Mouse (Mus musculus): ENCODE measurements around the gene Gm10803. TPM values are rescaled to one million over a fixed set of nuclear protein-coding genes. Genes with fewer than 3 reads are reported as not detected.
"Not testable (repeated sequence)": the region's sequence is repeated elsewhere in the genome, so short reads cannot be mapped to it uniquely, and the experiment has no call there.

Gm10803 gene
- not detected in 2 replicates for polyA plus RNA-seq (2016; fragmentation: Nextera tagmentation; extraction: Ambion mirVana)

DNA sequence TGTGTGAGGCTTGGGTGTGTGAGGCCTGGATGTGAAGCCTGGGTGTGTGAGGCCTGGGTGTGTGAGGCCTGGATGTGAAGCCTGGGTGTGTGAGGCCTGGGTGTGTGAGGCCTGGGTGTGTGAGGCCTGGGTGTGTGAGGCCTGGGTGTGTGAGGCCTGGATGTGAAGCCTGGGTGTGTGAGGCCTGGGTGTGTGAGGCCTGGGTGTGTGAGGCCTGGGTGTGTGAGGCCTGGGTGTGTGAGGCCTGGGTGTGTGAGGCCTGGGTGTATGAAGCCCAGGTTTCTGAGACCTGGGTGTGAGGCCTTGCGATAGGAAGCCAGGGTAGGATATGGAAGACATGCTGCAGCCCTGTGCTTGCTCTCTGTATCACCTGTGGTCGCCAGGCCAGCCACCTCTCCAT lies at the start of gene Gm10803:
Gene Gm10803, plus strand, starts transcription at position 301 of the 400 bp plus-strand sequence.
- peaks cover 10% of the 10 kb centered on the region for H3K4me1 ChIP-seq
- H3K36me3 ChIP-seq (replicated peaks); H3K27ac ChIP-seq; H3K9me3 ChIP-seq; H3K4me3 ChIP-seq; H3K27me3 ChIP-seq (ENCODE audit: poor library complexity, severe bottlenecking); DNase-seq (ENCODE audit: extremely low spot score, low spot score): not testable (repeated sequence)
- 87% methylated on average over 2 of the region's 2 CpGs for WGBS

DNA sequence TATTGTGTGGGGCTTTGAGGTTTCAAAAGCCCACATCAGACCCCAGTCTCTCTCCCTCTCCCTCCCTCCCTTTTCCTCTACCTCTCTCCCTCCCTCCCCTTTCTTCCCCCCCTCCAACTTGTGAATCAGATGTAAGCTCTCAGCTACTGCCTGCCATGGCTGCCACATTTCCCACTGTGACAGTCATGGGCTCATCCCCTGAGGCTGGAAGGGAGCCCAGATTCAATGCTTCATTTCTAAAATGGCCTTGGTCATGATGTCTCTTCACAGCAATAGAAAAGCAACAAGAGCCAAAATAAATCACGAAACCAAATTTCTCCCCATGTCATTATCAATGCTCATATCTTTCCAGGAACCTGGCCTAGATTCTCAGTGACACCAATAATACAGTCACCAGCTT lies 49.5 kb upstream of the Gm10803 start:
- no peak overlapping the region for H3K27ac ChIP-seq
- DNase-seq (ENCODE audit: extremely low spot score, low spot score), result no peak
- WGBS, result 94% methylated on average over 1 of the region's 1 CpGs
- no peaks in the 10 kb centered on the region for H3K36me3 ChIP-seq (replicated peaks)
- peaks cover 5% of the 10 kb centered on the region; the same call in 1 of the 2 replicates for H3K4me1 ChIP-seq
- no peaks in the 10 kb centered on the region for H3K27me3 ChIP-seq (ENCODE audit: poor library complexity, severe bottlenecking)
- H3K4me3 ChIP-seq, result no peak overlapping the region
- H3K9me3 ChIP-seq, result no peaks in the 10 kb centered on the region

DNA sequence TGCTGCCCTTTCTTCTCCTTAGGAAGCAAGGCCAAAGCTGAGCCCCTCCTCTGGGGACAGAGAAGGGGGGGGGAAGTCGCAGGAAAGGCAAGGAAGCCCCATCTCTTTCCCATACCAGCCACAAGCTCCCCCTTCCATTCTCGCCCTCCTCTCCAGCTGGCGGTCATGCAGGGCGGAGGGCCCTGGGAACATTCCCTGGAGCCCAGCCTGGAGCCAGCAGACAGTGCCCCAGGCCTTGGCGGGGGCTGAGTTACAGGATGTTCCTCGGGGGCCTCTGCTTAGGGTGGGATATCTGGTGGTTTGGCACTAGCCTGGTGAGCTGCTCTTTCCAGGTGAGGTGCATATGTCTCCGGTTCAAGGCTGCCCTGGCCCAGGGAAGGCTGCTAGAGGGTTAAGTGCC lies 48.2 kb upstream of the Gm10803 start:
- 73% methylated on average over 6 of the region's 7 CpGs for WGBS
- no peaks in the 10 kb centered on the region for H3K9me3 ChIP-seq
- DNase-seq (ENCODE audit: extremely low spot score, low spot score), result no peak
- peaks cover 5% of the 10 kb centered on the region; the same call in 1 of the 2 replicates for H3K4me1 ChIP-seq
- H3K27me3 ChIP-seq (ENCODE audit: poor library complexity, severe bottlenecking), result no peaks in the 10 kb centered on the region
- no peak overlapping the region for H3K4me3 ChIP-seq
- H3K27ac ChIP-seq, result no peak overlapping the region
- H3K36me3 ChIP-seq (replicated peaks), result no peaks in the 10 kb centered on the region

DNA sequence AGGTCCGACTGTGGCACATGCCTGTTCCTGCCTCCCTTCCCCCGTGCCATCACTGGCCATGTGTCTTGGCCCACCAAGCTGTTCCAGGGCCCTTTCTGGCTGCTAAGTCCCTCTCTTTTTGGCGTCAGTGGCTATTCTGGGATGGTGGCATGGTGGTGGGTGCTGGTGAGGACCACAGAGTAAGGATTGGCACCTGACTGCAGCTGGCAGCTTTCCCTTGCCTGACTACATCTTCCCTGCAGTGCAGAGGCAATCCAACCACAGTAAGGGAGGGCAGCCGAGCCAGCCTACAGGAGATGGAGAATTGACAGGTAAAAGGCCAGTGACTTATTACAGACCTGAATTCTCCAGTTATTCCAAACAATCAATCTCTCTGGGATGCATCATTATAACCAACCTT lies 45.1 kb upstream of the Gm10803 start:
- Histone ChIP-seq H3K36me3 (replicated peaks) (no peaks in the 10 kb centered on the region), H3K27ac (no peak overlapping the region), H3K27me3 (ENCODE audit: poor library complexity, severe bottlenecking) (no peaks in the 10 kb centered on the region), H3K4me1 (peaks cover 5% of the 10 kb centered on the region; the same call in 1 of the 2 replicates), H3K4me3 (no peak overlapping the region), H3K9me3 (no peaks in the 10 kb centered on the region)
- no peak for DNase-seq (ENCODE audit: extremely low spot score, low spot score)
- WGBS, result 88% methylated on average over 4 of the region's 4 CpGs

DNA sequence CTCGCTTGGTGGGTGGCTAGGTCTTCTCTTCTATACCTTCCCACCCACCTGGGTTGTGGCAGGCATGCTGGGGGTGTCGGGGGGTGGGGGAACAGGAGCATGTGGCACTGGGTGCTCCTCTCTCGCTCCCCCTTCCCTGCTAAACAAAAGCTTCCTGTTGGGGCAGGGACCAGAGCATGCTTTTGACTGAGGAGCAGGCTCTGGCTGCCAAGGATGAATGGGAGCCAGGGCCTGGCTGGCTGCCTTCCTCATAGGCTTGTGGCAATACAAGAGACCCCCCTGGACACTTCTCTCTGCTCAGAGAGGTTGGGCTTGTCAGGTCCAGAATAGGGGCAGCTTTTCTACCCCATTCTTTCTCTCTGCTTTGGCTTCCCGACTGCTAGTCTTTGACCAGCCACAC lies 39.3 kb upstream of the Gm10803 start:
- Histone ChIP-seq H3K4me3 (no peak overlapping the region), H3K36me3 (replicated peaks) (no peaks in the 10 kb centered on the region), H3K9me3 (no peaks in the 10 kb centered on the region), H3K27me3 (ENCODE audit: poor library complexity, severe bottlenecking) (no peaks in the 10 kb centered on the region), H3K4me1 (peaks cover 16% of the 10 kb centered on the region), H3K27ac (0 out of 2 replicates have a peak overlapping the region, but pooled peaks have one; percentile 44)
- WGBS, result 74% methylated on average over 4 of the region's 4 CpGs
- no peak for DNase-seq (ENCODE audit: extremely low spot score, low spot score)

DNA sequence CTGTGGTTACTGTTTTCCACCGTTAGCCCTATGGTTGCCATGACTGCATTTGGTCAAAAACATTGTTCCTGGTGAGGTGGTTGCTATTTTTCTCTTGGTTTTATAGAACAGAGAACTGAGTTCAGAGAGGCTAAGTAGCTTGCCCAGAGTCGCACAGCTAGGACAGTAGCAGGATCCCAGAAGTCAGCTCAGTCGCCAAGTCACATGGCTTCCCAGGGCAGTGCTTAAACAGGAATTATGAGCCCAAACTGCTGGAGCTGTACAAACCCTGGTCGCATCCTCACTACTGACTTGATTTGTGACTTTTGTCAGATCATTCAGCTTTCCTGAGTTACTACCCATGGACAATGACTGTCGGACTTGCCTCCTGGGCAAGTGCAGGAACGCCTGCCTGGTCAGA lies 38.8 kb upstream of the Gm10803 start:
- Histone ChIP-seq H3K4me1 (peaks cover 16% of the 10 kb centered on the region), H3K9me3 (no peaks in the 10 kb centered on the region), H3K27me3 (ENCODE audit: poor library complexity, severe bottlenecking) (no peaks in the 10 kb centered on the region), H3K27ac (no peak overlapping the region), H3K4me3 (no peak overlapping the region), H3K36me3 (replicated peaks) (no peaks in the 10 kb centered on the region)
- DNase-seq (ENCODE audit: extremely low spot score, low spot score), result no peak
- whole genome bisulfite sequencing, result 85% methylated on average over 6 of the region's 6 CpGs

DNA sequence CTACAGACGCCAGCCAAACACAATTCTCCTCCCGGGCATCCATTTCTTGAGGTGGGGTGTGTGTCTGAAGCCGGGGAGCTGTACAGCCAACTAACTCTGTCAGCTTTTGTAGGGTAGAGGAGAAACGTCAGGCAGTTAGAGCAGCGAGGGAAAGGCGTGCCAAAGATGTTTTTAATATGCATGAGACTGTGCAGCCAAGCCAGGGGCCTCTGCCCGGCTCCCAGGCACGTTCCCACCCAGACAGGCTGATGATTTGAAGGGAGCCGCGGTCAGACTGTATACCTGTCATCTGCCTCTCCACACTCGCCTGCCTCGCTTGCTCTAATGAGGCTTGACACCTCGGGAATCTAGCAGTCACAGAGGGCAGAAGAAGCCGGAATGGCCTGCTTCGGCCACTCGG lies 38.4 kb upstream of the Gm10803 start:
- H3K27ac ChIP-seq, result no peak overlapping the region
- WGBS, result 79% methylated on average over 16 of the region's 16 CpGs

DNA sequence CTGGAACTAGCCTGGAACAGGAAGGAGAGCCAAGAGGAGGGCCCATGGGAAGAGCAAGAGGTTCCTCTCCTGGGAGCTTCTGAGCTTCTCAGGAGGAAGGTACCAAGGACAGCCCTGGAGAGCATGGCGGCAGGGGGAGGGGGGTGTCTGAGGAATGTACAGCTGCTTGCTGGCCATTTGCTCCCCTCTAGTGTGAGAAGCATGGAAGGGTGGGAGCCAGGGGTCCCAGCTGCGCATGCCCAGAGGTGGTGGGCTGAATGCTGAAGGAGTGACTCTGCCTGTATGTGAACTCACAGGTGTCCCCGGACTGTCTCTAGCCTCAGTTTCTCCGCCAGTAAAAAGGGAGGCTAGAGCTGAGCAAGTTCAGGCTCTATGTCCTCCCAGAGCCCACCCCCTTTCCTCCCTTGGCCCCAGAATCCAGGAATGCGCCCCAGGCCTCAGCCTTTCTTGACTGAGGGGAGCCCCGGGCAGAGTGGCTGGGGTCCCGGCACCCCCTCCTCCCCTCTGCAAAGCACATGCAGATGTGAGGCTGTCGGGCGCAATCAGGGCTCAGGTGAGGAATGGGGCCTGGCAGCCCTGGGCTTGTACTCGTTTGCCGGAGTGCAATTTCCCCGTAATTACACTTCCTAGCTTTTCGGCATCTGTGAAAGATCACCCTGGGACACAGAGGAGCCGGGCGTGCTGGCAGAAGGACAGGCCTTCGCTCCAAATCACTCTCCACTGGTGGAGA lies 35.2 kb upstream of the Gm10803 start:
- no peak overlapping the region for H3K4me3 ChIP-seq
- DNase-seq (ENCODE audit: extremely low spot score, low spot score), result no peak
- H3K9me3 ChIP-seq, result no peaks in the 10 kb centered on the region
- peaks cover 16% of the 10 kb centered on the region for H3K4me1 ChIP-seq
- 83% methylated on average over 16 of the region's 16 CpGs for WGBS
- H3K36me3 ChIP-seq (replicated peaks), result no peaks in the 10 kb centered on the region
- H3K27me3 ChIP-seq (ENCODE audit: poor library complexity, severe bottlenecking), result no peaks in the 10 kb centered on the region
- 0 out of 2 replicates have a peak overlapping the region, but pooled peaks have one; percentile 44 for H3K27ac ChIP-seq

More for the DNA sequence above, 38.4 kb upstream of the Gm10803 start:
- Histone ChIP-seq H3K36me3 (replicated peaks) (no peaks in the 10 kb centered on the region), H3K27me3 (ENCODE audit: poor library complexity, severe bottlenecking) (no peaks in the 10 kb centered on the region), H3K9me3 (no peaks in the 10 kb centered on the region), H3K4me3 (no peak overlapping the region), H3K4me1 (peaks cover 16% of the 10 kb centered on the region)
- no peak for DNase-seq (ENCODE audit: extremely low spot score, low spot score)

DNA sequence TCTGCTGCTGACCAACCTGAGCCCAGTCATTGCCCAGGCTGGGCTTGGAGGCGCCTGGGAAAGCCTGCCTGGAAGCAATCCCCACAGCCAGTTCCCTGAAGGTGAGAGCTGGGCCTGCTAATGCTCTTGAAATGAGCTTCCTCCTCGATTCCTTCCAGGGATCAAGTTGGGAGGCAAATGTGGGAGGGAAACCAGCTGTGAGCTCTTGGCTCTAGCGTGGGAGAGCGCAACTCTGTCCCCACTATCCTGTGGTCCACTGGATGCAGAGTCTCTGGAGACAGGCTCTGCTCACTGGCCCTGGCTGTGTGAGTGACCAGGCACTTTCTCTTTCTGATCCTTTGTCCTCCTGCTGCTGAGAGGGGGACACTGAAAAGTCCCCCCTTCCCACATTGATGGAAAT lies 30.8 kb upstream of the Gm10803 start:
- WGBS, result 61% methylated on average over 4 of the region's 4 CpGs
- Histone ChIP-seq H3K9me3 (no peaks in the 10 kb centered on the region), H3K4me3 (no peak overlapping the region), H3K27me3 (ENCODE audit: poor library complexity, severe bottlenecking) (no peaks in the 10 kb centered on the region), H3K27ac (0 out of 2 replicates have a peak overlapping the region, but pooled peaks have one; percentile 30), H3K4me1 (peaks cover 13% of the 10 kb centered on the region), H3K36me3 (replicated peaks) (no peaks in the 10 kb centered on the region)
- no peak for DNase-seq (ENCODE audit: extremely low spot score, low spot score)

DNA sequence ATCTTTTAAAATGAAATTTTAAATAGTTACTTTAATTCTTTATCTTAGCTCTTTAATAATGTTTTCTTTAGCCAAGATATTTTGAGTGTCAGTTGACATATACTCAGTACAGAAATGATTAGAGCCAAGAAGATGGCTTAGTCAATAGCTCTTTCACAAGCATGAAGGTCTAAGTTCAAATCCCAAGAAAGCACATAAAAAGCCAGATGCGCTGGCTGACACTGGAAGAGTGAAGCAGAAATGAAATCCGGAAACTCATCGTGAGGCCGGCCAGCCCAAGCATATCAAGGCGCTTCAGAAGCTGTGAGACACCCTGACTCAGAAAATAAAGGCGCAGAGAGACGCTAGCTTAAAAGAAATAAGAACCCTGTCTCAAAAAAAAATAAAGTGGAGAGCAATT lies 26.5 kb upstream of the Gm10803 start:
- no peak overlapping the region for H3K27ac ChIP-seq

DNA sequence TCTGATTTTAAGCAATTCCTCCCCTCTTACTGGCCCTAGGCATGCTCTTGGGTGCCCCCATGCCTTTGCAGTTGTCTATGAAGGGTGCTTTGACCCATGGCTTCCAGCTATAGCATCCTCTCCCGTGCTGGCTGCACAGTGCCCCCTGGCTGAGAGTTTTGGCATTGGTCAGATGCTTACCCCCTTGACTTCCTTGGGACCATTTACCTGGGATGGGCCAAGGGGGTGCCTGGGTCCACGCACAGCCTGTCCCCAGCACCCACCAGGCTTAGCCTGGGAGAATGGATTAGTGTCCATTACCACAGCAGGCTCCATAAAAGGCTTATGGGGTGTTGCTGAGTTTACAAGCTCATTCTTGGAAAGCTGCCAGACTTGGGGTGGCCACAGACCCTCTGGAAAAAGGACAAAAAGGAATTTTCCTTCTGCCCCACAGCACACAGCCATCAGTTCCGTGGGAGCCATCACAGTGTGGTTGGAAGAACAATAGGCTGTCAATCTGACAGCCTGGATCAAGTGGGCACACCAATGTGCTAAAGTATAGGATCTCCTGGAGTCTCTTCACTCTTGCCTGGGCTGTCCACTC lies 22.9 kb upstream of the Gm10803 start:
- H3K36me3 ChIP-seq (replicated peaks), result no peaks in the 10 kb centered on the region
- H3K4me1 ChIP-seq, result peaks cover 24% of the 10 kb centered on the region
- no peak overlapping the region for H3K4me3 ChIP-seq
- no peaks in the 10 kb centered on the region for H3K9me3 ChIP-seq
- 0 out of 2 replicates have a peak, but pooled peaks cover 5% of the 10 kb centered on the region for H3K27me3 ChIP-seq (ENCODE audit: poor library complexity, severe bottlenecking)
- WGBS, result 53% methylated on average over 3 of the region's 3 CpGs
- no peak for DNase-seq (ENCODE audit: extremely low spot score, low spot score)
- H3K27ac ChIP-seq, result peak overlapping the region; percentile 67; the same call in 1 of the 2 replicates

More for the DNA sequence above, 26.5 kb upstream of the Gm10803 start:
- H3K27me3 ChIP-seq (ENCODE audit: poor library complexity, severe bottlenecking), result 0 out of 2 replicates have a peak, but pooled peaks cover 5% of the 10 kb centered on the region
- no peak for DNase-seq (ENCODE audit: extremely low spot score, low spot score)
- WGBS, result 95% methylated on average over 7 of the region's 7 CpGs
- no peak overlapping the region for H3K4me3 ChIP-seq
- no peaks in the 10 kb centered on the region for H3K9me3 ChIP-seq
- peaks cover 17% of the 10 kb centered on the region for H3K4me1 ChIP-seq
- no peaks in the 10 kb centered on the region for H3K36me3 ChIP-seq (replicated peaks)

DNA sequence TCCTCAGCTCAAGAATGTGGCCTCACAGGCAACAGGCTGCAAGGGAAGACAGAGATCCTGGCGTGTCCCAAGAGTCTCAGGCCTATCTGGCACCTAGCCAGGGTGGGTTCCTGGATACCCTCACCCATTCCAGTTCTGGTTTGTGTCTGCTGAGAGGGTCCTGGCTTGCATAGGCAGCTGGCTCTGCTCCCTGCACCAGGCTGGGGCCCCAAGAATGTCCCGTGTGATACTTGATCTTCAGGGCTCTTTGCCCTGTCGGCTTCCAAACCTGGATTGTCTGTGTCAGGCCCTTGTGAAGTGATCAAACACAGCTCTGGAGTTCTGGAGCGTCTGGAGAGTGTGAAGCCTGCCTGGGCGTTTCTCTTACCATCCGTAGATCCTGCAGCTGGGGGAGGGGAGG lies 22.2 kb upstream of the Gm10803 start:
- peaks cover 22% of the 10 kb centered on the region for H3K4me1 ChIP-seq
- peak overlapping the region; percentile 67 for H3K27ac ChIP-seq
- no peaks in the 10 kb centered on the region for H3K9me3 ChIP-seq
- WGBS, result 43% methylated on average over 6 of the region's 6 CpGs
- no peak for DNase-seq (ENCODE audit: extremely low spot score, low spot score)
- no peak overlapping the region for H3K4me3 ChIP-seq
- 0 out of 2 replicates have a peak, but pooled peaks cover 5% of the 10 kb centered on the region for H3K27me3 ChIP-seq (ENCODE audit: poor library complexity, severe bottlenecking)
- H3K36me3 ChIP-seq (replicated peaks), result no peaks in the 10 kb centered on the region

DNA sequence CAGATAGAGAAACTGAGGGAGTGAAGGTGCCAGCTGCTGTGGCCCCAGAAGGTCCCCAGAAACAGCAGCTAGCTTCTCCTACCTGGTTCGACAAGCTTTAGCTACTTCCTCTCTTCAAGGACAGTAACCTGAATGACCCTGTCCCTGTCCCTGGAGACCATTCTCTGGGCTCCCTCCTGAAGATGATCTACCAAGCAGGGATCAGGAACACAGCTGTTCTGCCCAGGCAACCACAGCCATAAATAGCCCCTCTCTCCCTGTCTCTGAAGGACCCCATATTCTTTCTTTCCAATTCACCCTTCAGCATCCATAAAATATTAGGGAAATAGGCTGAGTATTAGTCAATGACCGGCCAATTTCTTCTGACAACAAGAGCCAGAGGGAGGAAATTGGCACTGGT lies 18.6 kb upstream of the Gm10803 start:
- no peaks in the 10 kb centered on the region for H3K9me3 ChIP-seq

More for the DNA sequence above, 18.6 kb upstream of the Gm10803 start:
- DNase-seq (ENCODE audit: extremely low spot score, low spot score), result no peak
- H3K27ac ChIP-seq, result no peak overlapping the region
- peaks cover 21% of the 10 kb centered on the region for H3K4me1 ChIP-seq
- WGBS, result 92% methylated on average over 2 of the region's 2 CpGs
- H3K27me3 ChIP-seq (ENCODE audit: poor library complexity, severe bottlenecking), result 0 out of 2 replicates have a peak, but pooled peaks cover 5% of the 10 kb centered on the region
- H3K36me3 ChIP-seq (replicated peaks), result no peaks in the 10 kb centered on the region
- H3K4me3 ChIP-seq, result no peak overlapping the region

Data from forebrain, embryonic 10.5 days (tissue).